Mouse (Mus musculus) liver, embryonic 14.5 days (tissue): ENCODE results near the gene Gart. TPM values are rescaled to one million over a fixed set of nuclear protein-coding genes. Genes with fewer than 3 reads are reported as not detected.

Experiments used
- ATAC-seq: fragments of 200-750 bp; cut with Nextera tagmentation; 2 replicates; pipeline ENCODE4 v1.8.0; 2017; ENCODE audit warnings: moderate number of reproducible peaks, mild to moderate bottlenecking, moderate library complexity; ENCODE audit not compliant: insufficient read depth
- DNase-seq, 3 experiments: peaks; one replicate each; pipeline ENCODE4 v3.0.0-alpha.2; 2012 to 2013; ENCODE audit warnings: low read depth in 3 of 3, low spot score in 3 of 3
- H3K27ac ChIP-seq: fragments of 300-500 bp; sonication (generic); 2 replicates; pipeline ENCODE4 v1.5.1; 2014; ENCODE audit warnings: moderate library complexity, mild to moderate bottlenecking, control low read depth, inconsistent platforms
- H3K27me3 ChIP-seq: fragments of 300-500 bp; sonication (generic); 2 replicates; pipeline ENCODE4 v1.6.1; 2014; ENCODE audit warnings: mild to moderate bottlenecking, low read length, moderate library complexity; ENCODE audit not compliant: control insufficient read depth, insufficient read depth
- H3K36me3 ChIP-seq: fragments of 300-500 bp; sonication (generic); replicated peaks from 2 replicates; pipeline ENCODE4 v1.6.1; 2014; ENCODE audit warnings: low read depth; ENCODE audit not compliant: control insufficient read depth, insufficient read depth
- H3K4me1 ChIP-seq, 2 experiments: fragments of 200-500 bp in 1 of 2; fragments of 300-500 bp in 1 of 2; sonication (generic) in 1 of 2; replicated peaks; 2 replicates each; pipeline ENCODE4 v1.6.1; 2012 to 2014; ENCODE audit warnings: antibody characterized with exemption in 1 of 2, inconsistent platforms in 1 of 2, low read length in 1 of 2; ENCODE audit not compliant: control insufficient read depth in 2 of 2, insufficient read depth in 2 of 2
- H3K4me2 ChIP-seq: fragments of 300-500 bp; sonication (generic); 2 replicates; pipeline ENCODE4 v1.6.1; 2014; ENCODE audit warnings: low read depth, mild to moderate bottlenecking, control low read depth, moderate library complexity
- H3K4me3 ChIP-seq, 2 experiments: fragments of 200-500 bp in 1 of 2; fragments of 300-500 bp in 1 of 2; sonication (generic) in 1 of 2; 2 replicates each; pipeline ENCODE4 v1.5.1; 2012 to 2014; ENCODE audit warnings: low read depth in 2 of 2, low read length in 2 of 2, mild to moderate bottlenecking in 2 of 2, control low read depth in 1 of 2, inconsistent platforms in 1 of 2, moderate library complexity in 1 of 2; ENCODE audit not compliant: insufficient read depth in 1 of 2
- H3K9ac ChIP-seq: fragments of 300-500 bp; sonication (generic); replicated peaks from 2 replicates; pipeline ENCODE4 v1.6.1; 2014; ENCODE audit warnings: mild to moderate bottlenecking, control low read depth, moderate library complexity
- H3K9me3 ChIP-seq: fragments of 300-500 bp; sonication (generic); 2 replicates; pipeline ENCODE4 v1.6.1; 2016; ENCODE audit warnings: low read length, mixed read lengths; ENCODE audit not compliant: control insufficient read depth
- CTCF ChIP-seq: IDR thresholded peaks from 2 replicates; pipeline ENCODE4 v1.5.1; 2016; ENCODE audit warnings: antibody characterized with exemption, low read depth, control low read depth
- EP300 ChIP-seq: IDR thresholded peaks from 2 replicates; pipeline ENCODE4 v1.6.1; 2016; ENCODE audit warnings: antibody characterized with exemption, low read depth
- WGBS: fragments of 180-500 bp; shearing (Covaris S2); extraction: QIAGEN DNeasy Blood & Tissue Kit; methylation state at CpG from one replicate; pipeline ENCODE4 v1.1.7; 2014; ENCODE audit not compliant: insufficient replicate concordance; 5-methylcytosine and 5-hydroxymethylcytosine counted together
- polyA plus RNA-seq, 2 experiments: library from polyadenylated mRNA; depleted of rRNA in 1 of 2; stranded (reverse) in 1 of 2; unstranded in 1 of 2; fragments of >200 nt; fragmentation: Nextera tagmentation in 1 of 2; extraction: Ambion mirVana in 1 of 2; gene quantifications; 2 replicates each; pipeline versions ENCODE4 v1.2.1 to v1.2.3; 2012 to 2014

The Gart gene
- polyA plus RNA-seq, 2 experiments: 42.3 to 61.3 TPM

- Histone ChIP-seq H3K27ac (no peak overlapping the region), H3K4me1 (no peaks in the 10 kb centered on the region), H3K9ac (no peak overlapping the region), H3K36me3 (peaks cover 62% of the 10 kb centered on the region), H3K4me3 (no peak overlapping the region), H3K9me3 (no peaks in the 10 kb centered on the region), H3K4me2 (no peak overlapping the region), H3K27me3 (no peaks in the 10 kb centered on the region)
- ATAC-seq (no peak), DNase-seq (no peak)
- 89% methylated on average over 7 of the region's 7 CpGs for WGBS
- no peak for TF ChIP-seq EP300
- TF ChIP-seq CTCF: no peak
Measured at GRCm38 (mm10) chr16:91632940-91633339, 13.8 kb downstream of the Gart start.

- TF ChIP-seq EP300 (no peak), CTCF (no peak)
- Histone ChIP-seq H3K4me3 (no peak overlapping the region), H3K36me3 (peaks cover 61% of the 10 kb centered on the region), H3K4me1 (no peaks in the 10 kb centered on the region), H3K9me3 (no peaks in the 10 kb centered on the region), H3K9ac (no peak overlapping the region), H3K27me3 (no peaks in the 10 kb centered on the region), H3K4me2 (no peak overlapping the region), H3K27ac (no peak overlapping the region)
- no peak for DNase-seq
- ATAC-seq: no peak
- 75% methylated on average over 5 of the region's 5 CpGs for WGBS
Measured at GRCm38 (mm10) chr16:91632439-91632838, 14.3 kb downstream of the Gart start.

GRCm38 (mm10) chr16:91630584-91630983, 16.2 kb downstream of the Gart start:
- H3K4me2 ChIP-seq: no peak overlapping the region
- no peak overlapping the region for H3K4me3 ChIP-seq
- no peak overlapping the region for H3K9ac ChIP-seq
- TF ChIP-seq EP300: no peak
- no peak for TF ChIP-seq CTCF
- ATAC-seq (no peak), DNase-seq (no peak)
- H3K27me3 ChIP-seq: no peaks in the 10 kb centered on the region
- H3K9me3 ChIP-seq: no peaks in the 10 kb centered on the region
- no peak overlapping the region for H3K27ac ChIP-seq
- WGBS: 85% methylated on average over 1 of the region's 1 CpGs
- H3K4me1 ChIP-seq: no peaks in the 10 kb centered on the region
- peaks cover 57% of the 10 kb centered on the region for H3K36me3 ChIP-seq

GRCm38 (mm10) chr16:91629749-91630148, 17.0 kb downstream of the Gart start:
- TF ChIP-seq EP300 (no peak), CTCF (no peak)
- Histone ChIP-seq H3K27me3 (no peaks in the 10 kb centered on the region), H3K4me2 (no peak overlapping the region), H3K9me3 (no peaks in the 10 kb centered on the region), H3K36me3 (peaks cover 59% of the 10 kb centered on the region), H3K9ac (no peak overlapping the region), H3K27ac (no peak overlapping the region), H3K4me1 (no peaks in the 10 kb centered on the region), H3K4me3 (no peak overlapping the region)
- DNase-seq (no peak), ATAC-seq (no peak)
- WGBS: 70% methylated on average over 4 of the region's 4 CpGs

- Histone ChIP-seq H3K9ac (no peak overlapping the region), H3K4me2 (no peak overlapping the region), H3K27ac (no peak overlapping the region), H3K4me1 (no peaks in the 10 kb centered on the region), H3K27me3 (no peaks in the 10 kb centered on the region), H3K36me3 (peaks cover 57% of the 10 kb centered on the region), H3K9me3 (no peaks in the 10 kb centered on the region), H3K4me3 (no peak overlapping the region)
- TF ChIP-seq EP300 (no peak), CTCF (no peak)
- 81% methylated on average over 3 of the region's 3 CpGs for WGBS
- no peak for ATAC-seq
- DNase-seq: no peak
Measured at GRCm38 (mm10) chr16:91628673-91629072, 18.1 kb downstream of the Gart start.
